Mouse (Mus musculus) hindbrain, embryonic 10.5 days (tissue): ENCODE results near the gene Aldh8a1. TPM values are rescaled to one million over a fixed set of nuclear protein-coding genes. Genes with fewer than 3 reads are reported as not detected.
"Not testable (repeated sequence)": the region's sequence is repeated elsewhere in the genome, so short reads cannot be mapped to it uniquely, and the experiment has no call there.

Experiments
- DNase-seq: peaks from one replicate; pipeline ENCODE4 v3.0.0-alpha.2; 2017; ENCODE audit warnings: low spot score
- H3K27ac ChIP-seq: fragments of 300-500 bp; sonication (generic); 2 replicates; pipeline ENCODE4 v1.5.1; 2016; ENCODE audit warnings: mild to moderate bottlenecking, moderate library complexity
- H3K27me3 ChIP-seq: fragments of 300-500 bp; sonication (generic); 2 replicates; pipeline ENCODE4 v1.6.1; 2016; ENCODE audit warnings: mild to moderate bottlenecking; ENCODE audit not compliant: poor library complexity, insufficient read depth, severe bottlenecking
- H3K36me3 ChIP-seq: fragments of 300-500 bp; sonication (generic); 2 replicates; pipeline ENCODE4 v1.6.1; 2016; ENCODE audit warnings: mild to moderate bottlenecking, moderate library complexity
- H3K4me1 ChIP-seq: fragments of 300-500 bp; sonication (generic); replicated peaks from 2 replicates; pipeline ENCODE4 v1.6.1; 2016; ENCODE audit warnings: mild to moderate bottlenecking
- H3K4me3 ChIP-seq: fragments of 300-500 bp; sonication (generic); 2 replicates; pipeline ENCODE4 v1.5.1; 2016; ENCODE audit warnings: mild to moderate bottlenecking, moderate library complexity
- H3K9me3 ChIP-seq: fragments of 300-500 bp; sonication (generic); 2 replicates; pipeline ENCODE4 v1.6.1; 2016; ENCODE audit warnings: mild to moderate bottlenecking, moderate library complexity
- WGBS: fragments of 180-500 bp; shearing (Covaris S2); methylation state at CpG from one replicate; pipeline ENCODE4 v1.1.7; 2016; 5-methylcytosine and 5-hydroxymethylcytosine counted together
- polyA plus RNA-seq: library from polyadenylated mRNA; unstranded; fragments of >200 nt; fragmentation: Nextera tagmentation; extraction: Ambion mirVana; gene quantifications from 2 replicates; pipeline ENCODE4 v1.2.1, GENCODE M21; 2016

Gene Aldh8a1
- polyA plus RNA-seq, 1 experiment from 2014 or later = 0.09 TPM

DNA sequence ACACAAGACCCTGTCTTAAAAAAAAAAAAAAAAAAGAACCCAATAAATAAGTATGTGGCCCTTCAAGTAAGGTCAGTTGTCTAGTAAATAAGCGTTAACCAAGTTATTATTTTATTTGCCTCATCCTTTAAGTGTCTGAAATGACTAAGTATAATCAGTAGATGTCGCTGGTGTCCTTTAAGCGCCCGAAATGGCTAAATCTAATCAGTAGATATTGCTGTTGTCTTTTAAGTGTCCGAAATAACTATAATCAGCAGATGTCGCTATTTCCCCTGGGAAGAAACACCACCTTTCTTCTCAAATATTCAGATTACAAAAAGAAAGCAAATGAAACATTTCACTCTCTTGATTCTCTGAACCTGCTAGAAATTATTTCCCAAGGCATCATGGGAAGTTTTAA is 5.8 kb downstream of the Aldh8a1 start:
- Histone ChIP-seq H3K4me3 (no peak overlapping the region), H3K36me3 (no peaks in the 10 kb centered on the region), H3K4me1 (no peaks in the 10 kb centered on the region), H3K27me3 (peaks cover 3% of the 10 kb centered on the region; the same call in 1 of the 2 replicates), H3K27ac (no peak overlapping the region), H3K9me3 (no peaks in the 10 kb centered on the region)
- DNase-seq = no peak
- 28% methylated on average over 6 of the region's 6 CpGs for WGBS

DNA sequence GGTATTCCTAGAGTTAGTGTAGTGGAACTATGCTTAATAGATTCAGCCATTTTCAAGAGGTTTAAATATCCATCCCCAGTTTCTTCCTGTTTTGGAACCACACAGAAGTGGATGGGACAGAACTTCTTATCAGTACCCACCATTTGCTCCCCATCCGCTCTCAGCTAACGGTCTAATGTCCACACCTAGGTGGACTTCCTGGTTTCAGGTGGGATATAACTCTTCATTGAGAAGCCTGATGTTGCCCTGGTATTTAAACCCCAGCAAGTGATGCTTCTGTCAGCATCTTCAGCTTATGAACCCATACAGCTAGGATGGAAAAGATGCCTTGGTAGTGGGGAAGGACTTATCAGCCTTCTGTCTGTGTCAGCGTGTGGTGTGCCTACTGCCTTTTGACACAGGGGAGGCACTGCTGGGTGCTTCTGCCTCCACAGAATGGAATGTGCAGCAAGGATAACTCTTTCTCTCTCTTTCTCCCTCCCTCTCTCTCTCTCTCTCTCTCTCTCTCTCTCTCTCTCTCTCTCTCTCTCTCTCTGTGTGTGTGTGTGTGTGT is 8.1 kb downstream of the Aldh8a1 start:
- Histone ChIP-seq H3K4me3 (no peak overlapping the region), H3K27me3 (peaks cover 3% of the 10 kb centered on the region; the same call in 1 of the 2 replicates), H3K27ac (no peak overlapping the region), H3K36me3 (no peaks in the 10 kb centered on the region), H3K9me3 (no peaks in the 10 kb centered on the region), H3K4me1 (no peaks in the 10 kb centered on the region)
- no peak for DNase-seq
- WGBS = 75% methylated on average over 3 of the region's 3 CpGs

DNA sequence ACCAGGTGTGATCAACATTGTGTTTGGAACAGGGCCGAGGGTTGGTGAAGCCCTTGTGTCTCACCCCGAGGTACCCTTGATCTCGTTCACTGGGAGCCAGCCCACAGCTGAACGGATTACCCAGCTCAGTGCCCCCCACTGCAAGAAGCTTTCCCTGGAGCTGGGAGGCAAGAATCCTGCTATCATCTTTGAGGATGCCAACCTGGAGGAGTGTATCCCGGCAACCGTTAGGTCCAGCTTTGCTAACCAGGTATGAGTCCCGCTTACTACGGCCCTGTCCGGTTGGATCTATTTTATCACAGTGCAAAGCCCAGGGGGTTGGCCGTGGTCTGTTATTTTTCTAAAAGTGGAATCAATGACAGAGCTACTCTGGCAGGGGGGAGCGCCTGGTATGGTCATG is 12.0 kb downstream of the Aldh8a1 start:
- no peaks in the 10 kb centered on the region for H3K9me3 ChIP-seq
- H3K36me3 ChIP-seq = no peaks in the 10 kb centered on the region
- WGBS = 91% methylated on average over 11 of the region's 11 CpGs
- H3K27ac ChIP-seq = no peak overlapping the region
- H3K27me3 ChIP-seq = no peaks in the 10 kb centered on the region
- DNase-seq = no peak
- no peaks in the 10 kb centered on the region for H3K4me1 ChIP-seq
- H3K4me3 ChIP-seq = no peak overlapping the region

GRCm38 (mm10) chr10:21390440-21390839 is 13.3 kb downstream of the Aldh8a1 start:
- Histone ChIP-seq H3K4me1 (no peaks in the 10 kb centered on the region), H3K27ac (no peak overlapping the region), H3K4me3 (no peak overlapping the region), H3K9me3 (no peaks in the 10 kb centered on the region), H3K36me3 (no peaks in the 10 kb centered on the region), H3K27me3 (no peaks in the 10 kb centered on the region)
- WGBS = 89% methylated on average over 4 of the region's 4 CpGs
- no peak for DNase-seq

- no peaks in the 10 kb centered on the region for H3K9me3 ChIP-seq
- H3K27me3 ChIP-seq = no peaks in the 10 kb centered on the region
- no peaks in the 10 kb centered on the region for H3K4me1 ChIP-seq
- H3K4me3 ChIP-seq = no peak overlapping the region
- no peak overlapping the region for H3K27ac ChIP-seq
- no peak for DNase-seq
- WGBS = 75% methylated on average over 4 of the region's 4 CpGs
- no peaks in the 10 kb centered on the region for H3K36me3 ChIP-seq
These were observed 14.2 kb downstream of the Aldh8a1 start for GRCm38 (mm10) chr10:21391286-21391685.

- H3K27me3 ChIP-seq = no peaks in the 10 kb centered on the region
- no peaks in the 10 kb centered on the region for H3K9me3 ChIP-seq
- WGBS = 92% methylated on average over 2 of the region's 2 CpGs
- no peak overlapping the region for H3K27ac ChIP-seq
- no peaks in the 10 kb centered on the region for H3K4me1 ChIP-seq
- H3K36me3 ChIP-seq = no peaks in the 10 kb centered on the region
- H3K4me3 ChIP-seq = no peak overlapping the region
- DNase-seq = no peak
These were observed 16.3 kb downstream of the Aldh8a1 start for GRCm38 (mm10) chr10:21393390-21393789.

- WGBS = 89% methylated on average over 14 of the region's 14 CpGs
- no peak overlapping the region for H3K27ac ChIP-seq
- H3K36me3 ChIP-seq = no peaks in the 10 kb centered on the region
- no peak overlapping the region for H3K4me3 ChIP-seq
- H3K27me3 ChIP-seq = no peaks in the 10 kb centered on the region
- no peaks in the 10 kb centered on the region for H3K9me3 ChIP-seq
- DNase-seq = no peak
- peaks cover 12% of the 10 kb centered on the region for H3K4me1 ChIP-seq
These were observed 18.5 kb downstream of the Aldh8a1 start for GRCm38 (mm10) chr10:21395426-21396139.

DNA sequence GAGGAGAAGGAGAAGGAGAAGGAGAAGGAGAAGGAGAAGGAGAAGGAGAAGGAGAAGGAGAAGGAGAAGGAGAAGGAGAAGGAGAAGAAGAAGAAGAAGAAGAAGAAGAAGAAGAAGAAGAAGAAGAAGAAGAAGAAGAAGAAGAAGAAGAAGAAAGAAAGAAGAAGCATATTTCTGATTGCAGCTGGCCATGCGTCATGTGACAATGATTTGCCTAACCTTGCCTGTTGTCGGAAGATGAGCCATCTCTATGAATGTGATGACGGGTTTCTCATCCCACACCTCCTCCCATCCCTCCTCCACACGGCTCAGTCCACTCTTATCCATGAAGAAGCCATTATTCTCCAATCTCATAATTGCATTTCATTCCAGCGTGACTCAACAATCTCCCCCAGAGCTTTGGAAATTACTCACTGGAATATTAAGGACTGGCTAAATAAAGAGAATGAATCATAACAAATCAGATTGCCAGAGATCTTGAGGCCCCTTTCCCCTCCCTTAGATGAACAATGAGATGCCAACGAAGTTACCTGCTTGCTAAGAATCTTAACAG is 21.9 kb downstream of the Aldh8a1 start:
- H3K27me3 ChIP-seq, H3K36me3 ChIP-seq, H3K9me3 ChIP-seq, DNase-seq, H3K4me3 ChIP-seq, H3K27ac ChIP-seq: not testable (repeated sequence)
- 88% methylated on average over 6 of the region's 6 CpGs for WGBS
- peaks cover 19% of the 10 kb centered on the region for H3K4me1 ChIP-seq

DNA sequence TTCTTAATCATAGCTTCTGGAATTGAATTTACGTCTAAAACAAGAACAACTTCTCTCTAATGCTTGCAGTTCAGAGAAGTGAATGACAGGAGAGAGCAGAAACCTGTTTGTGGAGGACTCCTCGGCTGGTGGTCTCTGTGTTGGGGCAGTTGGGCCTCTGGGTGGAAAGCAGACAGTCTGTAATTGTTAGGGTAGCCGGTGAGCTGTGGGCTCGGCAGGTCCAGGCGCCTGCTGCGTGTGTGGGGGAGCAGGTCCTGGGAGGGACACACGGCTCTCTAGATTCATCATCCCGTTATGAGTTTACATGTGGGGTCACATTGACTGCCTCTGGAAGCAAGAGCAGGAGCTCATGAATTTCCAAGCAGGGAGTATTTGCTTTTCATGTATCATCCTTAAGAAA is 22.5 kb downstream of the Aldh8a1 start:
- Histone ChIP-seq H3K4me1 (peaks cover 19% of the 10 kb centered on the region), H3K27me3 (no peaks in the 10 kb centered on the region), H3K4me3 (no peak overlapping the region), H3K27ac (no peak overlapping the region), H3K9me3 (no peaks in the 10 kb centered on the region), H3K36me3 (no peaks in the 10 kb centered on the region)
- no peak for DNase-seq
- 72% methylated on average over 8 of the region's 8 CpGs for WGBS

GRCm38 (mm10) chr10:21400031-21400430 is 22.9 kb downstream of the Aldh8a1 start:
- H3K4me3 ChIP-seq = no peak overlapping the region
- no peak overlapping the region for H3K27ac ChIP-seq
- no peaks in the 10 kb centered on the region for H3K9me3 ChIP-seq
- H3K27me3 ChIP-seq = no peaks in the 10 kb centered on the region
- no peaks in the 10 kb centered on the region for H3K36me3 ChIP-seq
- H3K4me1 ChIP-seq = peaks cover 19% of the 10 kb centered on the region
- 64% methylated on average over 7 of the region's 7 CpGs for WGBS
- no peak for DNase-seq

DNA sequence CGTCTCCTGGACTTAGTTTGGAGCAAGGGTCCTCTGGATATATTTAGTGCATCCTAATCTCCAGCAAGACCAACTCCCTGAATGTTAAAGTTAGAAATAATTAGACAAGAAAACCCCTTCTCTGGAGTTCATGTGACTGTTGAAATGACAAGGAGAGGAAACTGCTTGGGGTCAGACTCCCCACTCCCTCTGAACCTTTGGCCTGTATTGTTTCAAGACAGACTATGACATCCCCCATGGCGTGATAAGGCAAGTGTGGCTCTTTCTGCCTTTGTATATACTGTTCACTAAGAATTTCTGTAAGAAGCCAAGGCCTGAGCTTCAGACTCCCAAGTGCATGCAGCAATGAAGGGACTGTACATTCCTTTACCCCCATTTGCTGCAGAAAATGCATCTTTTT is 23.4 kb downstream of the Aldh8a1 start:
- DNase-seq = no peak
- H3K27me3 ChIP-seq = no peaks in the 10 kb centered on the region
- no peak overlapping the region for H3K27ac ChIP-seq
- no peaks in the 10 kb centered on the region for H3K9me3 ChIP-seq
- H3K4me1 ChIP-seq = peaks cover 19% of the 10 kb centered on the region
- no peak overlapping the region for H3K4me3 ChIP-seq
- 53% methylated on average over 2 of the region's 2 CpGs for WGBS
- no peaks in the 10 kb centered on the region for H3K36me3 ChIP-seq

GRCm38 (mm10) chr10:21401259-21401658 is 24.2 kb downstream of the Aldh8a1 start:
- DNase-seq = no peak
- no peak overlapping the region for H3K27ac ChIP-seq
- no peaks in the 10 kb centered on the region for H3K36me3 ChIP-seq
- no peak overlapping the region for H3K4me3 ChIP-seq
- peaks cover 22% of the 10 kb centered on the region for H3K4me1 ChIP-seq
- no peaks in the 10 kb centered on the region for H3K27me3 ChIP-seq
- WGBS = 68% methylated on average over 4 of the region's 4 CpGs
- H3K9me3 ChIP-seq = no peaks in the 10 kb centered on the region

DNA sequence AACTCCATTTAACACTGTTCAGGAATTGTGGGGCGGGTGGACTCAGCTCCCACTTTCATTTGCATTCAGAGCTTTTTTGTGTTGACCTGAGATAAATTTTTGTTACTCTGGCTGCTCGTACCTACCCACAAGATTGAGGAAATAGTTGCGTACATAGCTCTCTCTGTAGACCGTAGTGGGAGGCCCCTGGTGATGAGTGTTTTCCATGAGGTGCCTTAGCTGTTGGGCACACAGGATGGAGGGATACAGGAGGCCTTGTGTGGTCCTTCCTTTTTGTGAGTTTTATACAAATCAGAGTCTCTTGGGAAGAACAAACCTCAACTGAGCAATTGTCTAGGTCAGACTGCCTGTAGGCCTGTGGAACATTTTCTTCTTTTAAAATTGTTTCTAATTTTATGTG is 27.7 kb downstream of the Aldh8a1 start:
- Histone ChIP-seq H3K9me3 (no peaks in the 10 kb centered on the region), H3K36me3 (no peaks in the 10 kb centered on the region), H3K27ac (no peak overlapping the region), H3K4me1 (peaks cover 16% of the 10 kb centered on the region), H3K27me3 (no peaks in the 10 kb centered on the region), H3K4me3 (no peak overlapping the region)
- 91% methylated on average over 4 of the region's 4 CpGs for WGBS
- no peak for DNase-seq
